Mouse (Mus musculus) heart, postnatal 0 days (tissue): ENCODE data around the gene Gm10160. TPM values are rescaled to one million over a fixed set of nuclear protein-coding genes. Genes with fewer than 3 reads are reported as not detected.

Experiments
- ATAC-seq: fragments of 200-750 bp; cut with Nextera tagmentation; 2 replicates; pipeline ENCODE4 v1.8.0; 2017; ENCODE audit warnings: low read depth, moderate number of reproducible peaks, moderate library complexity; ENCODE audit not compliant: insufficient read depth
- DNase-seq: peaks from one replicate; pipeline ENCODE4 v3.0.0-alpha.2; 2016; ENCODE audit warnings: low spot score
- H3K27ac ChIP-seq: fragments of 300-500 bp; sonication (generic); 2 replicates; pipeline ENCODE4 v1.5.1; 2014; ENCODE audit warnings: low read depth, mild to moderate bottlenecking
- H3K27me3 ChIP-seq: fragments of 300-500 bp; sonication (generic); 2 replicates; pipeline ENCODE4 v1.6.1; 2014; ENCODE audit warnings: low read length, mixed read lengths; ENCODE audit not compliant: control insufficient read depth, insufficient read depth
- H3K36me3 ChIP-seq: fragments of 300-500 bp; sonication (generic); replicated peaks from 2 replicates; pipeline ENCODE4 v1.6.1; 2014; ENCODE audit warnings: low read length, mixed read lengths; ENCODE audit not compliant: control insufficient read depth, insufficient read depth
- H3K4me1 ChIP-seq: fragments of 300-500 bp; sonication (generic); 2 replicates; pipeline ENCODE4 v1.6.1; 2014; ENCODE audit warnings: antibody characterized with exemption; ENCODE audit not compliant: control insufficient read depth, insufficient read depth
- H3K4me2 ChIP-seq: fragments of 300-500 bp; sonication (generic); 2 replicates; pipeline ENCODE4 v1.6.1; 2014; ENCODE audit warnings: low read depth, mild to moderate bottlenecking, low read length, moderate library complexity
- H3K4me3 ChIP-seq: fragments of 300-500 bp; sonication (generic); 2 replicates; pipeline ENCODE4 v1.5.1; 2014; ENCODE audit warnings: low read depth, low read length
- H3K9ac ChIP-seq: fragments of 300-500 bp; sonication (generic); replicated peaks from 2 replicates; pipeline ENCODE4 v1.6.1; 2014; ENCODE audit warnings: low read depth, low read length, mixed read lengths
- H3K9me3 ChIP-seq: fragments of 300-500 bp; sonication (generic); replicated peaks from 2 replicates; pipeline ENCODE4 v1.6.1; 2016; ENCODE audit warnings: low read length; ENCODE audit not compliant: control insufficient read depth
- CTCF ChIP-seq: IDR thresholded peaks from 2 replicates; pipeline ENCODE4 v1.5.1; 2016; ENCODE audit warnings: antibody characterized with exemption, control low read depth, low read depth
- EP300 ChIP-seq: IDR thresholded peaks from 2 replicates; pipeline ENCODE4 v1.6.1; 2016; ENCODE audit warnings: antibody characterized with exemption, low read depth
- WGBS: fragments of 180-500 bp; shearing (Covaris S2); extraction: QIAGEN DNeasy Blood & Tissue Kit; methylation state at CpG from one replicate; pipeline ENCODE4 v1.1.7; 2014; 5-methylcytosine and 5-hydroxymethylcytosine counted together
- polyA plus RNA-seq: library from polyadenylated mRNA; unstranded; fragments of >200 nt; fragmentation: Nextera tagmentation; extraction: Ambion mirVana; gene quantifications from 2 replicates; pipeline ENCODE4 v1.2.1, GENCODE M21; 2015
- total RNA-seq: library from RNA; depleted of rRNA; stranded (reverse); fragments of >200 nt; gene quantifications from 2 replicates; pipeline ENCODE4 v1.2.3, GENCODE M21; 2014; ENCODE audit warnings: low replicate concordance

Gm10160 gene
- total and polyA plus RNA-seq, 2 experiments from 2014 or later, result not detected

- Histone ChIP-seq H3K9ac (no peak overlapping the region), H3K4me2 (peak overlapping the region; percentile 40; the same call in 1 of the 2 replicates), H3K27me3 (no peaks in the 10 kb centered on the region), H3K36me3 (0 out of 2 replicates have a peak, but pooled peaks cover 8% of the 10 kb centered on the region), H3K9me3 (no peaks in the 10 kb centered on the region), H3K27ac (peak overlapping the region; percentile 86; the same call in 1 of the 2 replicates), H3K4me1 (peaks cover 16% of the 10 kb centered on the region), H3K4me3 (no peak overlapping the region)
- ATAC-seq (no peak), DNase-seq (no peak)
- TF ChIP-seq EP300 (no peak), CTCF (no peak)
- WGBS, result 69% methylated on average over 4 of the region's 4 CpGs
Observed at GRCm38 (mm10) chr7:81861921-81862320, 6.3 kb upstream of the Gm10160 start.

GRCm38 (mm10) chr7:81861461-81861860 is 5.9 kb upstream of the Gm10160 start:
- H3K4me3 ChIP-seq, result no peak overlapping the region
- 0 out of 2 replicates have a peak, but pooled peaks cover 8% of the 10 kb centered on the region for H3K36me3 ChIP-seq
- H3K9ac ChIP-seq, result no peak overlapping the region
- no peaks in the 10 kb centered on the region for H3K27me3 ChIP-seq
- H3K9me3 ChIP-seq, result no peaks in the 10 kb centered on the region
- DNase-seq, result no peak
- no peak for ATAC-seq
- TF ChIP-seq EP300 (no peak), CTCF (no peak)
- H3K4me2 ChIP-seq, result peak overlapping the region; percentile 90; the same call in 1 of the 2 replicates
- WGBS, result 97% methylated on average over 2 of the region's 2 CpGs
- H3K27ac ChIP-seq, result peak overlapping the region; percentile 86; the same call in 1 of the 2 replicates
- H3K4me1 ChIP-seq, result peaks cover 16% of the 10 kb centered on the region

- no peak overlapping the region for H3K9ac ChIP-seq
- H3K4me3 ChIP-seq, result peak overlapping the region; percentile 70; the same call in 1 of the 2 replicates
- H3K27ac ChIP-seq, result peak overlapping the region; percentile 50; the same call in 1 of the 2 replicates
- H3K27me3 ChIP-seq, result no peaks in the 10 kb centered on the region
- H3K36me3 ChIP-seq, result 0 out of 2 replicates have a peak, but pooled peaks cover 8% of the 10 kb centered on the region
- peak overlapping the region; percentile 90; the same call in 1 of the 2 replicates for H3K4me2 ChIP-seq
- H3K4me1 ChIP-seq, result peaks cover 16% of the 10 kb centered on the region
- ATAC-seq (no peak), DNase-seq (no peak)
- no peak for TF ChIP-seq CTCF
- no peak for TF ChIP-seq EP300
- WGBS, result 59% methylated on average over 5 of the region's 5 CpGs
- no peaks in the 10 kb centered on the region for H3K9me3 ChIP-seq
Observed at GRCm38 (mm10) chr7:81860996-81861395, 5.4 kb upstream of the Gm10160 start.

GRCm38 (mm10) chr7:81860071-81860470 is 4.5 kb upstream of the Gm10160 start:
- Histone ChIP-seq H3K4me2 (peak overlapping the region; percentile 90), H3K9ac (peak overlapping the region; percentile 75), H3K4me3 (peak overlapping the region; percentile 70), H3K4me1 (peaks cover 16% of the 10 kb centered on the region), H3K9me3 (no peaks in the 10 kb centered on the region), H3K36me3 (0 out of 2 replicates have a peak, but pooled peaks cover 4% of the 10 kb centered on the region), H3K27ac (peak overlapping the region; percentile 50), H3K27me3 (no peaks in the 10 kb centered on the region)
- 37% methylated on average over 11 of the region's 11 CpGs for WGBS
- no peak for TF ChIP-seq CTCF
- no peak for TF ChIP-seq EP300
- DNase-seq, result no peak
- ATAC-seq, result no peak

- H3K27ac ChIP-seq, result peak within 1 kb of the TSS; percentile 50
- H3K4me2 ChIP-seq, result peak within 1 kb of the TSS; percentile 90
- ATAC-seq, result peak; percentile 63
- peaks cover 25% of the 10 kb centered on the region for H3K4me1 ChIP-seq
- peak within 1 kb of the TSS; percentile 70 for H3K4me3 ChIP-seq
- no peaks in the 10 kb centered on the region for H3K27me3 ChIP-seq
- WGBS, result under 1% methylated on average over 58 of the region's 64 CpGs
- no peaks in the 10 kb centered on the region for H3K9me3 ChIP-seq
- TF ChIP-seq CTCF, result no peak
- TF ChIP-seq EP300, result no peak
- no peaks in the 10 kb centered on the region for H3K36me3 ChIP-seq
- peak within 1 kb of the TSS; percentile 75 for H3K9ac ChIP-seq
- peak; percentile 39 for DNase-seq
Observed at GRCm38 (mm10) chr7:81858968-81859721, 3.6 kb upstream of the Gm10160 start, which contains the start of gene Tm6sf1. Gene Tm6sf1 (plus strand): TSS chr7:81859001.
